Mouse (Mus musculus): ENCODE measurements around the gene Pkd1. TPM values are rescaled to one million over a fixed set of nuclear protein-coding genes. Genes with fewer than 3 reads are reported as not detected.

Pkd1 gene
- polyA plus RNA-seq, 1 experiment from 2014 or later = 24.7 TPM

GRCm38 (mm10) chr17:24527315-24527714 lies 22.3 kb upstream of the Pkd1 start:
- H3K27me3 ChIP-seq (ENCODE audit: low read depth, poor library complexity, severe bottlenecking) = no peaks in the 10 kb centered on the region
- peaks cover 44% of the 10 kb centered on the region for H3K4me1 ChIP-seq
- peak overlapping the region; percentile 89 for H3K4me3 ChIP-seq
- under 1% methylated on average over 18 of the region's 19 CpGs for WGBS
- no peak for DNase-seq (ENCODE audit: low spot score)
- H3K27ac ChIP-seq = peak overlapping the region; percentile 91
- peaks cover 53% of the 10 kb centered on the region for H3K36me3 ChIP-seq
- H3K9me3 ChIP-seq (replicated peaks) = no peaks in the 10 kb centered on the region

- H3K27ac ChIP-seq = peak within 1 kb of the TSS; percentile 91
- no peaks in the 10 kb centered on the region for H3K9me3 ChIP-seq (replicated peaks)
- peak within 1 kb of the TSS; percentile 89 for H3K4me3 ChIP-seq
- 0% methylated on average over 40 of the region's 40 CpGs for WGBS
- peaks cover 51% of the 10 kb centered on the region for H3K36me3 ChIP-seq
- DNase-seq (ENCODE audit: low spot score) = peak; percentile 92
- peaks cover 50% of the 10 kb centered on the region for H3K4me1 ChIP-seq
- no peaks in the 10 kb centered on the region for H3K27me3 ChIP-seq (ENCODE audit: low read depth, poor library complexity, severe bottlenecking)
Observed at GRCm38 (mm10) chr17:24527723-24528559, 21.7 kb upstream of the Pkd1 start, which contains the start of gene Traf7. Gene Traf7 (minus strand): TSS chr17:24527938.

- no peak for DNase-seq (ENCODE audit: low spot score)
- under 1% methylated on average over 8 of the region's 8 CpGs for WGBS
- Histone ChIP-seq H3K9me3 (replicated peaks) (no peaks in the 10 kb centered on the region), H3K4me1 (peaks cover 56% of the 10 kb centered on the region), H3K4me3 (peak overlapping the region; percentile 89), H3K27me3 (ENCODE audit: low read depth, poor library complexity, severe bottlenecking) (no peaks in the 10 kb centered on the region), H3K27ac (peak overlapping the region; percentile 91), H3K36me3 (peaks cover 47% of the 10 kb centered on the region)
Observed at GRCm38 (mm10) chr17:24528560-24528918, 21.1 kb upstream of the Pkd1 start.

- Histone ChIP-seq H3K9me3 (replicated peaks) (no peaks in the 10 kb centered on the region), H3K4me3 (peak overlapping the region; percentile 89), H3K27ac (peak overlapping the region; percentile 91), H3K36me3 (peaks cover 44% of the 10 kb centered on the region), H3K4me1 (peaks cover 60% of the 10 kb centered on the region), H3K27me3 (ENCODE audit: low read depth, poor library complexity, severe bottlenecking) (no peaks in the 10 kb centered on the region)
- 2% methylated on average over 4 of the region's 4 CpGs for WGBS
- DNase-seq (ENCODE audit: low spot score) = peak; percentile 83
Observed at GRCm38 (mm10) chr17:24529007-24529451, 20.6 kb upstream of the Pkd1 start.

GRCm38 (mm10) chr17:24529883-24530282 lies 19.8 kb upstream of the Pkd1 start:
- DNase-seq (ENCODE audit: low spot score) = peak; percentile 31
- Histone ChIP-seq H3K4me1 (peaks cover 60% of the 10 kb centered on the region), H3K4me3 (peak overlapping the region; percentile 89), H3K27me3 (ENCODE audit: low read depth, poor library complexity, severe bottlenecking) (no peaks in the 10 kb centered on the region), H3K9me3 (replicated peaks) (no peaks in the 10 kb centered on the region), H3K27ac (peak overlapping the region; percentile 91), H3K36me3 (peaks cover 36% of the 10 kb centered on the region)
- WGBS = 21% methylated on average over 5 of the region's 5 CpGs

GRCm38 (mm10) chr17:24530361-24531050 lies 19.1 kb upstream of the Pkd1 start:
- H3K4me1 ChIP-seq = peaks cover 60% of the 10 kb centered on the region
- WGBS = 31% methylated on average over 8 of the region's 8 CpGs
- H3K4me3 ChIP-seq = peak overlapping the region; percentile 89
- H3K27ac ChIP-seq = no peak overlapping the region
- peaks cover 31% of the 10 kb centered on the region for H3K36me3 ChIP-seq
- no peaks in the 10 kb centered on the region for H3K9me3 ChIP-seq (replicated peaks)
- peak; percentile 34 for DNase-seq (ENCODE audit: low spot score)
- no peaks in the 10 kb centered on the region for H3K27me3 ChIP-seq (ENCODE audit: low read depth, poor library complexity, severe bottlenecking)

- Histone ChIP-seq H3K4me1 (peaks cover 60% of the 10 kb centered on the region), H3K27ac (no peak overlapping the region), H3K4me3 (peak overlapping the region; percentile 89; the same call in 1 of the 2 replicates), H3K36me3 (peaks cover 27% of the 10 kb centered on the region), H3K27me3 (ENCODE audit: low read depth, poor library complexity, severe bottlenecking) (no peaks in the 10 kb centered on the region), H3K9me3 (replicated peaks) (no peaks in the 10 kb centered on the region)
- no peak for DNase-seq (ENCODE audit: low spot score)
- 60% methylated on average over 3 of the region's 3 CpGs for WGBS
Observed at GRCm38 (mm10) chr17:24531064-24531463, 18.6 kb upstream of the Pkd1 start.

- H3K9me3 ChIP-seq (replicated peaks) = no peaks in the 10 kb centered on the region
- no peaks in the 10 kb centered on the region for H3K27me3 ChIP-seq (ENCODE audit: low read depth, poor library complexity, severe bottlenecking)
- H3K4me1 ChIP-seq = peaks cover 55% of the 10 kb centered on the region
- H3K36me3 ChIP-seq = peaks cover 27% of the 10 kb centered on the region
- no peak overlapping the region for H3K27ac ChIP-seq
- peak overlapping the region; percentile 50; the same call in 1 of the 2 replicates for H3K4me3 ChIP-seq
- no peak for DNase-seq (ENCODE audit: low spot score)
- WGBS = 74% methylated on average over 7 of the region's 7 CpGs
Observed at GRCm38 (mm10) chr17:24532045-24532444, 17.6 kb upstream of the Pkd1 start.

GRCm38 (mm10) chr17:24533099-24533992 lies 16.3 kb upstream of the Pkd1 start:
- DNase-seq (ENCODE audit: low spot score) = peak; percentile 89
- Histone ChIP-seq H3K9me3 (replicated peaks) (no peaks in the 10 kb centered on the region), H3K27ac (peak overlapping the region; percentile 61; the same call in 1 of the 2 replicates), H3K4me3 (peak overlapping the region; percentile 50), H3K4me1 (peaks cover 64% of the 10 kb centered on the region), H3K27me3 (ENCODE audit: low read depth, poor library complexity, severe bottlenecking) (no peaks in the 10 kb centered on the region), H3K36me3 (peaks cover 27% of the 10 kb centered on the region)
- 7% methylated on average over 53 of the region's 53 CpGs for WGBS

- 90% methylated on average over 8 of the region's 8 CpGs for WGBS
- peak within 1 kb of the TSS; percentile 50 for H3K4me3 ChIP-seq
- H3K36me3 ChIP-seq = peaks cover 21% of the 10 kb centered on the region
- no peaks in the 10 kb centered on the region for H3K9me3 ChIP-seq (replicated peaks)
- H3K27ac ChIP-seq = peak within 1 kb of the TSS; percentile 61; the same call in 1 of the 2 replicates
- no peaks in the 10 kb centered on the region for H3K27me3 ChIP-seq (ENCODE audit: low read depth, poor library complexity, severe bottlenecking)
- DNase-seq (ENCODE audit: low spot score) = no peak
- H3K4me1 ChIP-seq = peaks cover 59% of the 10 kb centered on the region
Observed at GRCm38 (mm10) chr17:24534160-24534718, 15.4 kb upstream of the Pkd1 start, which contains the start of gene Rab26. Gene Rab26 (minus strand): TSS chr17:24534210.

GRCm38 (mm10) chr17:24535300-24535699 lies 14.3 kb upstream of the Pkd1 start:
- Histone ChIP-seq H3K36me3 (peaks cover 11% of the 10 kb centered on the region), H3K4me3 (no peak overlapping the region), H3K4me1 (peaks cover 48% of the 10 kb centered on the region), H3K27ac (no peak overlapping the region), H3K9me3 (replicated peaks) (no peaks in the 10 kb centered on the region), H3K27me3 (ENCODE audit: low read depth, poor library complexity, severe bottlenecking) (no peaks in the 10 kb centered on the region)
- DNase-seq (ENCODE audit: low spot score) = no peak
- 44% methylated on average over 5 of the region's 5 CpGs for WGBS

GRCm38 (mm10) chr17:24537536-24537935 lies 12.1 kb upstream of the Pkd1 start:
- peaks cover 27% of the 10 kb centered on the region for H3K4me1 ChIP-seq
- 50% methylated on average over 3 of the region's 3 CpGs for WGBS
- no peak for DNase-seq (ENCODE audit: low spot score)
- H3K36me3 ChIP-seq = no peaks in the 10 kb centered on the region
- no peak overlapping the region for H3K27ac ChIP-seq
- H3K27me3 ChIP-seq (ENCODE audit: low read depth, poor library complexity, severe bottlenecking) = no peaks in the 10 kb centered on the region
- no peak overlapping the region for H3K4me3 ChIP-seq
- no peaks in the 10 kb centered on the region for H3K9me3 ChIP-seq (replicated peaks)
